Mouse (Mus musculus) fibroblast of lung, adult 2 months (primary cell): Measurements from ENCODE around the gene Arap2.
"Not testable (repeated sequence)": the region's sequence is repeated elsewhere in the genome, so short reads cannot be mapped to it uniquely, and the experiment has no call there.

Experiments used
- DNase-seq: peaks from one replicate; pipeline ENCODE4 v3.0.0-alpha.2; 2011; ENCODE audit warnings: low read depth

The Arap2 gene

GRCm38 (mm10) chr5:62739451-62740415 is 26.2 kb downstream of the Arap2 start:
- DNase-seq = no peak

DNA sequence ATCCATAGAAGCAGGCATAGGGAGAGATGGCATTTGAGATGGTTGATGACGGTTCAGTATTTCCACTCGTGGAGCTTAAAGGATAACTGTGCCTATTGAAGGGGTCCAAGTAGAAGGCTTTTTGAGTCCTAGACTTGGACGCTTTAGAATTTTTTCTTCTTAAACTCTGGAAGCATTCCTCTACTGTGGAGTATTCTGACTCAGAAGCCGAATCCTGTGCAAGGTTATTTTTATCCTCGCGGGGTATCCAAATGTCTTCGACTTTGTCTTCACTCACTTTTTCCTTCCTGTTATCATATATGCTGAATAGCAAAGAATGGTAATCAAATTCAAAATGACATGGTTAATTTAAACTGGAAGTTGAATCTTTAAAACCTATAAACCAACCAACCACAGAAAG is 35.4 kb downstream of the Arap2 start:
- DNase-seq = not testable (repeated sequence)

- DNase-seq = no peak
Measured at GRCm38 (mm10) chr5:62725551-62725950, 40.4 kb downstream of the Arap2 start.

DNA sequence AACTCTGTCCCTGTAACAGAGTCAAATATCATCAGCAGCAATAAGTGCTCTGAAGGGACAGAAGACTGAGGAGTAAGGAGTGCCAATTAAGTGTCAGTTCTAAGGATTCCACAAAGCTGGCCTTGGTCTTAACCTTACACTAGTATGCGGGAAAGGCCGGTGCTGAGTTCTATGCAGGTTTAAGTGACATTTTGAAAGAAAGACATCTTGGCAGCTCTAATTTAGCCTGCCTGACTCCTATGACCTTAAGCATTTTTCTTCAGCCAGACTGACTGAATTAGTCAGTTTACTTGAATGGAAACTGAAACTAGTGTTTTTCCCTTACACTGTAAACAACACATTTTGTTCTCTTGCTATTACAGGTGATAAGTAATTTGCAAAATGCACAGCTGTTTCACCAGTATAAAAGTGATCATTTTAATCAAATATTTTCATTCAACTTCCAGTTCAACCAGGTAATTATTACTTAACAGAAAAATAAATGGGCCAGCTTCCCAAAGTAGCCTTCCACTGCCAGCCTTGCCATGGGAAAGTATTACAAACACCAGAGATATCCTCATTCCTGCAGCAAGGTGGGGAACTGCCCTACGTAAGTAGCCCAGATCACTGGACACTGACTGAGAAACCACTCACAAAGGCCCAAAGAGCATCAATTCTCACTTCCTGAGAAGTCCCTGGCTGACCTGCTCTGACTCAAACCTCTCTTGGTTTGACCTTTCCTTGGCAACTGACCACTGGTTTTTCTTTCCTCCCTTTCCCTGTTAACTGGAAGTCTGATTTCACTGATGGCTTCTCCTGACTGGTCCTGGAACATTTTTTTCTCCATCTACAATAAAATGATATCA is 42.5 kb downstream of the Arap2 start:
- peak; percentile 27 for DNase-seq

- no peak for DNase-seq
Measured at GRCm38 (mm10) chr5:62716468-62716867, 49.5 kb downstream of the Arap2 start.

DNA sequence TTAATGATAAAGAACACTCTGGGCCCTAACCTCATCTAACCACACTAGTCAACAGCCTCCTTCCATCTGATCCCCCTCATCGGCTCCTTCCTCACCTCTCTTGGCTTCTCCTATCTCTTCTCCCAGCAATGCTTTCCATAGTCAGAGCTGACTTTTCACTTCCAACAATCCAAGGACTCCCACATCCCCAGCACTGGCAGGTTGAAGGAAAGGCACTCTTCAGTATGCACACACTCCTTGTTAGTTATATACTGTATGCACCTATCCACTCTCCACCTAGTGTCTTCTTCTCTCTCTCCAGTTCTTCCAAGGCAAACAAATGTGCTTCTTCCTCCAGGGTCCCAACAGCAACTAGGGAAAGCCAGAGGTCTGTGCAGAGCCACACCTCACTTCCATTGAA is 50.0 kb downstream of the Arap2 start:
- no peak for DNase-seq

DNA sequence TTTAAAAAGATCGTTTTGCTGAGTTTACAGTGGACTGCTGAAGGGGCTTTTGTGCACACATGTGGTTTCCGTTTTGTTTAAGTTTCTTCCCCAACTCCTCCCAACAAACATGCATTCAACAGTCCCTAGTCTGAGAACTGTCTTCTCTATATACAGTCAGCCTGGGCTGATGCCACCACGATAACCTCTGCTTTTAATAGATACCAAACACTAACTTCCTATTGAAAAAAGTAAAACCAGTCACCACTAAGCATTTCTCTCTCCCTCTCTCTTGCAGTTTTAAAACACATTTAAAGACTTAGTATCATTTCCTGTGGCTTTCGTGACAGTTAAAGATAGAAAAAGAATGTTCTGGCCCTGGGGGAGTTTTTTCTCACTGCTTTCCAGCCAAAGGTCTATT is 50.5 kb downstream of the Arap2 start:
- no peak for DNase-seq

- no peak for DNase-seq
Measured at GRCm38 (mm10) chr5:62710955-62711354, 55.0 kb downstream of the Arap2 start.

DNA sequence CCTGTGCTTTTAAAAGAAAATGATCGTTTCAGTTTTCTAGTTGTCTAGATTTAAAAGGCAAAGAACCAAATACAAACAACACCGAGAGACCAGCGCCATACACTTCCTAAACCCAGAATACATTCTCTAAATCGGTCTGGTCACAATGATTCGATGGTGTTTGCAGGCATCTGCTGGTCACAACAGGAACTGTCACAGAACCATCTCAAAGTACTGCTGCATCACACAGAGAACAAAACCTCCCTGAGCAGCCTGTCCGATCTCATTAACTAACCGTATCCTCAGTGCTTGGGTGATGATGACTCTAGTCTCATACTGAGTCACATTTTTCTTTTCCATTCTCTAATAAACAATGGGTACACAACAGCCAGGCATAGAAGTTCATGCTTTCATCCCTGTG is 59.1 kb downstream of the Arap2 start:
- DNase-seq = no peak

DNA sequence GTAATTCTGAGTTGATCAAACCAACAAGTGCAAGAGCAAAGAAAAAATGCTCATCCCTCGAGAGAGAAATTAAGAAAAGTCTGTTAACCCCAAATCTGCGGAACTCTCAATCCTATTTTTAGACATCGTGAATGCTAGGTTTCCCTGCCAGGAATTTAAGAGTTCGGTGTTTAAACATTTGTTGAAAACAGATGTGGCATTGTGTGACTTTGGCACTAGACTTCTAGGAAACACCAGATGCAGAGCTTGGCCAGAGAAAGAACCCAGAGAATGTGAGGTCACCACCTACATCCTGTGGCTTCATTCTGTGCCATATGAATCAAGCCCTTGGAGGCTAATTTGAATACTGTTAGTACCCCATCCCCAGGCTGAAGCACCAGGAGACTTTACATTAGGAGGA is 76.0 kb downstream of the Arap2 start:
- DNase-seq = peak; percentile 27

GRCm38 (mm10) chr5:62683751-62684150 is 82.2 kb downstream of the Arap2 start:
- DNase-seq = no peak

GRCm38 (mm10) chr5:62683207-62683606 is 82.8 kb downstream of the Arap2 start:
- DNase-seq = no peak

DNA sequence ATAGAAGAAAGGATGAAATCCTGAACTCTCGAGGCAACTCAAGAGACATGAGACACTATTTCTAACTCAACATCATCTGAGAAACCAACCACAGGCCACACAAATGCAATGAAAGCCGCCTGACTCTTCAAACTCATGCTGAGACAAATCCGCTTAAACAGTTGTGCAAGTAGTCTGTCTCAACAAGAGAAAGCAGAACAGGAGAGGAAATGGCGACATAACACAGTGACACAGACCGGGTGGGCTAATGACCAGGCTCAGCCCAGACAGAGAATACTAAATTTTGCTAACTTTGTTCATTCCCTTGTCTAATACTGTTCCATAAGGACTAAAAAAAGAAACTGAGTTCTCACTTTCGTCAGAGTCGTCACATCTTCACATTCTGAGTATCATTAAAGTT is 88.6 kb downstream of the Arap2 start:
- no peak for DNase-seq

DNA sequence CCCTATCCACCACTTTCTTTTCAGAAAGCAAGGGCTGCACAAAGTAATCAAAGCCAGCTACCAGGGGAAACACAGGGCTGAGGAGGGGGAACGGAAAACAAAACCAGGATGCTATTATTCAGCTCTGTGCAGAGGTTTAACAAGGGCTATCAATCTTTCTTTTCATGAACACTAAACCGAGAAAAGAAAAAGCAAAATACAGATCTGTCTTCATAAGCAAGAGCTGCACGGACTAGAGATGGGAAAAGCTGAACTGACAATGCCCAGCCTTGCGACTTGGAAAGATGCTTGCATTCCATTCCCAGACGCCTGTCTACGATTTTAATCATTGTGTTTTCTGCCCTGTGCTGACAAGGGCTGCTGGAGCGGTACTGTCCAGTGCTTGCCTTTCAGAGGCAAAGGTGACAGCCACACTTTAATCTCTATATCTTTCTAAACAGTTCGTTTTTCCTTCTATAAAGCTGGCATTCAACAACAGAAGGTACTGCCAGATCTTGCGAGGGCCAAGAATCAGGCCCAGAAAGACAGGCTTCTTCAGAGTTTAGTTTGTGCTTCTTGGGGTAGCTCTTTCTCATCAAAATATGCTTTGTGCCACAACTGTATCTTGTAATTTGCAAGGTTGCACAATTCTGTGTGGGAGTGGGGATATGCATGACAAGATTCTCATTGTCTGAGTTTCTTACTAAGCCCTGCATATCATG is 93.1 kb downstream of the Arap2 start:
- DNase-seq = no peak

DNA sequence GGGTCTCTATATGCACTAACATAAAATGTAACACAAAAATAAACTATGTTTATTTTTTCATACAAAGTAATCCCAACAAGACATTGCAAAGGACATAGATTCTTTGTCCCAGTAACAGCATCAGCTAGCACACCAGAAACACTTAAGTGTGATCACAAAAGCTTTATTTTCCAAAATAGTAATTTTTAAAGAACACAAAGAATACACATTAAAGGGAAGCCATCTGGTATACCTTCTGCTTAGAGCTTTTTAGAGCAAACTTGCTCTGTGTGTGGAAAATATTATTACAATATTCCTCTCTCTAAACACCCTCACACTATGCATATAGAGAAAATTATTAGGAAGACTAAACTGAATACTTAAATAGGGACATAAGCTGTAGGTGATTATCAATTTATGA is 100.6 kb downstream of the Arap2 start:
- DNase-seq = no peak

- DNase-seq = no peak
Measured at GRCm38 (mm10) chr5:62664847-62665246, 101.1 kb downstream of the Arap2 start.

- no peak for DNase-seq
Measured at GRCm38 (mm10) chr5:62663206-62663605, 102.8 kb downstream of the Arap2 start.

DNA sequence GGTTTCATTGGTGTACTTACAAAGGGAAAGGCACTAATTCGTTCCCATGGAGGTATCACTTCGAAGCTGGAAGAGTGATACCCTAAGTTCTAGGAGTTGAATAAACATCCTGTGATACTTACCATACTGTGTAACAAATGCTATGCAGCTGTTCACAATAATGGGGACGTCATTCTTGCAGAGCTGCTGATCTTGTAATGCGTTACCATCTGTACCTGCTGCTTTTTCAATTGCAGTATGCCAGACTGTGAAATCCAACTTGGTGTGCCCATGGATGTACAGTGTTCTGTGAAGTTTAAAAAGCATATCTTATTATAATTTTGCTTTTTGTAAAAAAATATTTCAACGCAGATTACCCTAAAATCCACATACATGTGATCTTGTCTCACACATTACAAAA is 112.0 kb downstream of the Arap2 start:
- no peak for DNase-seq

GRCm38 (mm10) chr5:62642330-62642729 is 123.6 kb downstream of the Arap2 start:
- no peak for DNase-seq

DNA sequence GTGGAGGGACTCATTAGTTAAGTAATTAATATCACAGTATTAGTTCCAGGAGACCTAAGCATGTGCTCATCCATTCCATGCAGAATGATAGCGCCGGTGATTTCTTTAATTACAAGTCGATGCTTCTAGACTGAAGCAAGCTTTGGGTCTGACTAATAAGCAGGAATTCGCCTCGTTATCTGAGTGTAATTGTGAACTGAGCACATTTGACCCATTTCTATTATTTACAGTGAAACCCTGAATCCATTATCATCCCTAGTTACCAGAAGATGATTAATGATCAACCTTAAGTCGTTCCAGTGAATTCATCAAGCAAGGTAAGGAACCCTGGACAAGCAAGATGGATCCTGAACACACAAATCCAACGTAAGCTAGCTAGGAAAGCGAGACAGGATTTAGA is 125.5 kb downstream of the Arap2 start:
- no peak for DNase-seq

- no peak for DNase-seq
Measured at GRCm38 (mm10) chr5:62636341-62636740, 129.6 kb downstream of the Arap2 start.

DNA sequence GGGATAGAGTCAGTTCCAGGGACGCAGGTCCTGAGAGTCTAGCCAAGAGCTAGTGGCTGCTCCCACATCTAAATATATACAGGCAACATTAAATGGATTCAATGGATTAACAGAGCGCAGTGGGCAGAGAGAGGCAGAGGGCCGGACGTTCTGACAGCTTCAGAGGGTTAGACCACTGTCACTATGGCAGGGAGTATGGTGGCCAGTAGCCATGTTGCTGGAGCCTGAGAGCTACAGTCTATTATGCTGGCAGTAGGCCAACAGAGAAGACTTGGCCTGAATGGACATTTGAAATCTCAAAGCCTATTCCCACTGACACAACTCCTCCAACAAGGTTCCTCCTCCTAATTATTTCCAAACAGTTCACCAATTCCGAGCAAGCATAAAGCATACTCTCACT is 137.1 kb downstream of the Arap2 start:
- DNase-seq = no peak
